Mouse (Mus musculus) layer of hippocampus, adult 8-10 months (tissue): ENCODE data around the gene Schip1. TPM values are rescaled to one million over a fixed set of nuclear protein-coding genes. Genes with fewer than 3 reads are reported as not detected.
A peak's percentile ranks its signal among the peaks of the same experiment; 100 is the strongest.

ENCODE experiments used
- DNase-seq, 2 experiments: peaks; one replicate each; pipeline ENCODE4 v3.0.0; 2022; ENCODE audit warnings: low spot score in 2 of 2
- total RNA-seq, 4 experiments: library from RNA; stranded (reverse); gene quantifications; 2 replicates each; pipeline ENCODE4 v1.2.4; 2022

Schip1 gene
- total RNA-seq, 4 experiments from 2014 or later, result 220 to 285 (median 244) TPM

- DNase-seq, result no peak
Observed at GRCm38 (mm10) chr3:68126284-68126856, 61.8 kb downstream of the Schip1 start.

DNA sequence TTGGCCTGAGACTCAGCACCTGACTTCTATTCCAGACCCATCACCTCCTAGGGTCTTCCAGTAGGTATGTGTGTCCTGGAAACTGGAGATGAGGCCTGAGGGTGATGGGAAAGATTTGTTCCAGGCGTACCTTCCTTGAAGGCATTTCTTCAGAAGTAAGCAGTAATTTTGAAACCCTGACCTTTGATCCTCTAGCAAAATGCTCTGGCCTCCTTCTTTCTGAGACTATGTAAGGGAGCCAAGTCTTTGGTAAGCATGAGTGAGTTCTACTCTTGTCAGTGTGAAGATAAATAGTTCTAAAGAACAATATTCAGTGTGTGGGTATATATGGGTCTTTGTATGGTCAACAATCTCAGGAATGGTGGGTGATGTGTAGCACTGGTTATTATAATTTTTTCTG is 65.8 kb downstream of the Schip1 start:
- no peak for DNase-seq

DNA sequence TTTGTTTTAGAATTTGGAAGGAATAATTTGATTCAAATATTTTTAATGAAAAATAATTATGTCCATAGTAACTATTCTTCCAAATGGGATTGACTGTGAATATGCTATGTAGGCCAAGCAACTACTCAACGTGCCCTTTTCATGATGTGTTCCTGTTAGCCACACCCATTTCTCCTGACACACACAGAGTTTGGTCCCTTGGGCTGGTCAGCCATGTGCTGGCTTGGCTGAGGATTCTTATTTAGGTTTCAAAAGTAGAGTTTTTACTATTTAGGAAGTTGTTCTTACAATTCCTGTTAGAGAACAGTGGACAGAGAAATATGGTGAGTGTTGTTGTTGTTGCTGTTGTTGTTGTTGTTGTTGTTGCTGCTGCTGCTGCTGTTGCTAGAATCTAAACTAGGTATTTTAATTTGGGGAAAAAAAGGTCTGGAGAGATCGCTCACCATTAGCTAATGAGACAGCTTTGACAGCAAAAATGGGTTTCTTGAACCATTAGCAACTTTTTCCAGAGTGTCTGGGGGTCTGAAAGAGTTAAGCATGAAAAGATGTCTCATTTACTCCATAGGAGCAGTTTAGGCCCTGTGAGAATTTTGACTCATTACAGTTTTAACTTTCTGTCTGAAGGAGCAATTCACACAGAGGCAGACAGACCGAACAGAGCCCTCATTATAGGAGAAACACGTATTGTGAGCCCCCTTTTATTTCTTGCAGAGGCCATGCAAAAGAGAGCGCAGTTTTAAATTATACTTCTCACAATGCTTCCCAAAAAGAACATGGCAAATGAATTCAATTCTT is 74.4 kb downstream of the Schip1 start:
- no peak for DNase-seq

- DNase-seq, result no peak
Observed at GRCm38 (mm10) chr3:68150688-68151087, 86.1 kb downstream of the Schip1 start.

DNA sequence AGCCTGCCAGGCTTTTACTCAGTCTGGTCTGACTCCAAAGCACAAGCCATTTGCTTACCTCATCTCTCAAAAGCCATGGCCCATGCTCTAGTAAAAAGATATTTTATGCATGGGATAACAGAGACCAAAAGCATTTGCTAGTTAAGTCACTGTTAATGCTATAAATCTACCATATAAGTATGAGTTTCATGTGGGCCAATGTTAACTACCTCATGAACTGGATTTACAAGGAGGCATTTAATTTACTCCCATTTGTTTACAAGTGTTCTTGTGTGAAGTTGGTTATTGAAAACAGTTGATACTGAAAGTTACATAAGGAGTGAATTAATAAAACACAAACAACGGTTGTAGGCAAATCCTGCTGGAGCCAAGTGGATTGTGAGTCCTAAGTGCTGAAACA is 95.6 kb downstream of the Schip1 start:
- no peak for DNase-seq

DNA sequence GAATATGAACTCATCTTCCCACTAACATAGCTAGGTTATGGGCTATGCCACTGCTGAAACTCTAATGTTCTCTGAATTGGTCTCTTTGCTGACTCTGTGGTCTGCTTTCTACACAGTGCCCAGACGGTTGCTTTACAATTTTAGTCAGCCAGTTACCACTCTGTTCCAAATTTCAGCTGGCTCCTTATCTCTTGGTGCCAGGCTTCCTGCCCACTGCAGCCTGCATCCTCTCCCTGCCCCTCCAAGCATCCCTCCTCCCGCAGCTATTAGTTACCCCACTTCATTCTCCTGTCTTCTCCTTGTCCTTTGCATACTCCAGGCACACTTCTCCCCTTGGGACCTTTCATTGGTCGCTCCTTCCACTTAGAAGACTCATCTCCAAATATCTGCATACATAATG is 96.2 kb downstream of the Schip1 start:
- DNase-seq, result no peak

DNA sequence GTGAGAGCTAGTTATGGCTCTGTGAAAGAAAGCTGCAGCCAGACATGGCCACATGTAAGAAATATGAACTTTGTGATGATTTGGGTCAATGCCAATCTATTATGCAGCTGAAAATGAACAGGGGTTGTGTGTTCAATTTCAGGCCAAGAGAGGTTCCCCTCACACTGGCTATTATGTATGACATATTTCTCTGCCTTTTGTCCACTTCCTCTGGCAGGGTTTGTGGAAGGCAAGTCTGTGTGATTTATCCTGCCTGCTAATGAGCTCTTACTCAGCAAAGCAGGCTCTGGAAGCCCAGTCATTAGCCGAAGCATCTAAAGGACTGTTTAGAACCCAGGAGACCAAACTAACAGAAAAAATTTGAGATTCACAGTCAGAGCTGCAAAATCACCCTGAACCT is 113.6 kb downstream of the Schip1 start:
- DNase-seq, result no peak

DNA sequence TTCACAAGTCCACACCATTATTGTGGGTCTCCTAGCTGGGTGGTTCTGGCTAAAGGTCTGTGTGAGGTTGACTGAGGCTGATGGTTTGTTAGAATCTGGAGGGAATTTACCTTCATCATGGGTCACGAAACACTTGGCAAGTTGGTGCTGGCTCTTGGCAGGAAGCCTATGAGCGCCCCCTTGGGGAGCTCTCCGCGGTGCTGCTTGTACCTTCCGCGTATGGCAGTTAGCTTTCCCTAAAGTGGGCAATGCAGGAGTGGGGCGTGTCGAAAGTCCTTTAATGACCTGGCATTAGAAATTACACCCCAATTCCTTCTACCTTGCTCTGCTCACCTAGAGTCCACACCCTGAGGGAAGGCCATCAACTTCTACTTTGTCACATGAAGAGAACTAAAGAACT is 122.9 kb downstream of the Schip1 start:
- DNase-seq, result no peak

GRCm38 (mm10) chr3:68189100-68189499 is 124.5 kb downstream of the Schip1 start:
- no peak for DNase-seq

GRCm38 (mm10) chr3:68196933-68197332 is 132.3 kb downstream of the Schip1 start:
- DNase-seq, result no peak

- peak; percentile 30 to 56 for DNase-seq
Observed at GRCm38 (mm10) chr3:68201214-68201613, 136.6 kb downstream of the Schip1 start.

DNA sequence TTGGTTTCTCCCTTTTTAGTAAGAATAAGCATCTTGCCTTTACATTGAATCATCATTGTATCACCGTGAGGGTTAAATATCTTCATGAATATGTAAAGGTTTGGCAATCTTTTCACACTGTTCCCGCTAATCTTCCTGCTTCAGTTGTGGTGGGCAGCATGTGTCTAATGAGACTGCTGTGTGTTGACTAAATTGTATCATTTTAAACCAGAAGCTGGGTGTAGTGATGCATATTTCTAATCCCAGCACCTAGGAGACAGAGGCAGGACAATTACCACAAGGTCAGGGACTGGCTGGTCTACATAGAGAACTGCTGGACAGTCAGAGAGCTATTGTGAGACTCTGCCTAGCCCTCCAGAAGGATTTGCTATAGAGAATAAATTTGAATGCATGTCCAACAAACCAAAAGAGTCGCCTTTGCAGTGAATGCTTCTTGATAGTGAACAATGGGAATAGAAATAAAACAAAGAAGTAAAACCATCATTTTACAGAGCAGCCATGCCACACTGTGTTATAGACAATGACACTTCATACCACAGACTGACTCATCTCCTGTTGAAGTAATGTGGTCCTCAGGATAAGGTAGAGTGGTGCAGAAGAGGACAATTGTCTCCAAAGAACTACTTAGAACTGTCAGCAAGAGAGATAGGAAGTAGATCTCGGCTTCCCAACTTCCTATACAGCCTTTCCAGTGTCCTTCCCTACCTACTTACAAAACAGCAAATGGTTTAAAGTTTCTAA is 137.7 kb downstream of the Schip1 start:
- DNase-seq, result no peak

DNA sequence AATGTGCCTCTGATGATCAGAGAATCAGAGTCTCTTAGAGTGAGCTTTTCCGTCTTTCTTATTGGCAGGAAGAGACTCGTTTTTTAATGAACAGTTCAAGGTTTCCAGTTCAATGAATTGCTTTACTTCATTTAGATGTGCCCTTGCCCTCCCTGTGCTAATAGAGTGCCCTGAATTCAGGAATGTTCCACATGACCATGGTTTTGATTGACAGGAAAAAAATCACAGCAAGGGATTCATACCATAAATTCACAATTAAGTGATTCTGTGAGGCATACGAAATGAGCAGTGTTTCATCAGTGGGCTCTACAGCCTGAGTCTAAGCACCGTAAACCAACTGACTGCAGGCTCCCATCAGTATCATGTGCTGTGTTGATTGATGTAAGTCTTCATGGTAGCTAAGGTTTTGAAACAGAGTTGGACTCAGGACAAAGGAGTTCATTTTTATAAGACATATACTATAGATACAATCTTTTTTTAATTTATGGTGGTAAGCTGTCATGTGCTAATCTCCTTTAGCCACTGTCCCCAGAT is 139.4 kb downstream of the Schip1 start:
- no peak for DNase-seq

DNA sequence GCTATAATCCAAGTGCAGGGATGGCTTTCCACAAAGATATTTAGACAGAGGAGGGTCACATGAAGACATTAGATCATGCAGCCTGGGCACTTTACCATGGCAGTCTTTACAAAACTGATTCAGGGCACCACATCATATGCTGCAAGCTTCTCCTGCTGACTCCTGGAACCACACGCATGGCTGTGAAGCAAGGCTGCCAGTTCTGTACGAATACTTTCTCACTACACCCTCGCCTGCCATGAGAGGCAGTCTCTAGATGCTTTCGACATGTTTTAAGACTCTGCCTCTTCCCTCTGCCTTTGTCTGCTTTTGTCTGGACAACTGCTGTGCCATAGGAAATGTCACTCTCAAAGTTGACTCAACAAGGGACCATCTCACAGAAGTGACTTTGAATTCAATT is 145.8 kb downstream of the Schip1 start:
- DNase-seq, result no peak

DNA sequence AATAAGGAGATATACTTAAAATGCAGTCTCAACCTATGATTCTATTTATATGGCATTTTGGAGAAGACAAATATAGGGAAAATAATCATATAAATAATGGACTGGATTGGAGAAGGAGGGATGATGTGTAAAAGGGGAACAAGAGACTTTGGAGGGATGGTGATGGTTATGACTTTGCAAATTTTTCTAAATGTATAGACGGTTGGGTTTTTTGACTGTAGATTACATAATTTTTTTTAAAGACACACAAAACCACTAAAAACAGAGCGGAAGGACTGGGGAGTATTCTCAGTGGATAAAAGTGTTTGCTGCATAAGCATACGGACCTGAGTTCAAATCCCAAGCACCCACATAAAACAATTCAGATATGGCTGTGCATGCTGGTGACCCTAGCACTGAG is 156.8 kb downstream of the Schip1 start:
- no peak for DNase-seq

DNA sequence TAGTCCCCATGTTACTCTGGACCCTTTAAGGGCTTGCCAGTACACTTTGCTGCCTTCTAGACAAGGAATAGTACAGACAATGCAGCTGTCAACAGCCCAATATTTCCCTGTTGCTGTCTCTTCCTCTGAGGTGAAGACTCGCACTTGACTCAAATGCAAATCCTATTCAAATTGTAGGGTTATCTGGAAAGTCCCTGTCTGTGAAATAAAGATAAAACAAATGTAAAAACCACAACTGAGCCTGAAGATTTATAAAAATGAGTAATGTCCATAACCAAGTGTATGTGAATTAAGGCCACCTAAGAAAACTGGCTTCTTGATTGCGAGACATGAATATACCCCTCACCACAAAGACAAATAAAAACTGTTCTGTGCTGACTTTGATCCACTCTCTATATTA is 175.3 kb downstream of the Schip1 start:
- DNase-seq, result no peak

DNA sequence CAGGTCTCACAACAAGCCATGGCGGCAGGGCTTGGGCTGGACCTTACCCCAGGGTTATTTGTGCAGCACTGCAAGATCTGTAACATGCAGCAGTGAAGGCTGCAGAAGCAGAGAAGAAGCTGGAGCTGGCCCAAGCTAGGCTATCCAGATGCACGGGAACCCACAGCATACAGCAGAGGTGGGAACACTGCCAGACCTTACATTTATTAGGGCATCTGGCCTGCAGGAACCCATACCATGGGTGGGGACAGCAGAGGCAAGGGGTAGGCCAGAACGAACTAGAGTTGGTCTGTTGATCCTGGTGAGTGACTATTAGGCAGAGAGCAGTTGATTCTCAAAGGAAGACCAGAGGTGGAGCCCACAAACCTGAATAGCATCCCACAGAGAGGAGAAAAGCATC is 178.6 kb downstream of the Schip1 start:
- no peak for DNase-seq

DNA sequence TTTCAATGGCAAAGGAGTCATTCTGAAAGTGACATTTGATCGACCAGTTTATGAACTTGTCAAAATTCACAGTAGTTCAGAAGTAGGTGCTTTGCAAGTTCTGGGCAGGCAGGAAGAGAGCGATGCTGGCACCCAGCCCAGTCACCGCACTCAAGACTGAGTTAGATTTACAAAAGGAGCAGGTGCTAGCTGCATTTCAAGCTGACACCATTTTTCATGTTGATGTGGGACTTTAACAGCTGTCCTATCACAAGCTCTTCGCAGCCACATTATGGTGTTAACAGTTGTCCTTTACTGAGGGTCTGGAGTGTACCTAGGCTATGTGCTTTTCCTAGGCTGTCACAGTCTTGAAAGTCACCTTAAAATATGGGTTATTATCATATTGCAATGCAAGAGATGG is 181.6 kb downstream of the Schip1 start:
- DNase-seq, result no peak

GRCm38 (mm10) chr3:68250589-68250988 is 186.0 kb downstream of the Schip1 start:
- DNase-seq, result peak; percentile 44 to 45

GRCm38 (mm10) chr3:68252335-68252734 is 187.7 kb downstream of the Schip1 start:
- DNase-seq, result no peak

DNA sequence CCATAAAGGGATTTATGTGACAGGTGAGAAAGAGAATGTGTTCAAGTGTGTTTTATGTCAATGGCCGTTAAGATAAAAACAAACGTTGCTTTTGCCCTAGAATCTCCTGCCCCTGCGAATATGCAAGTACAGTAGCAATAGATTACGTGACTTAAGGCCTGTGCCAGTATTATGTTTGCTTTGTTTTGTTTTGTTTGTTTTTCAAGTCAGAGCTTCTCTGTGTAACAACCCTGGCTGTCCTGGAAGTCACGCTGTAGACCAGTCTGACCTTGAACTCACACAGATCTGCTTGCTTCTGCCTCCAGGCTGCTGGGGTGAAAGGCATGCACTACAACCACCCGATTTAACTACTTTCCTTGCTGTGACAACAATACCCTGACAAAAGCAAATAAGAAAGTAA is 197.7 kb downstream of the Schip1 start:
- no peak for DNase-seq

DNA sequence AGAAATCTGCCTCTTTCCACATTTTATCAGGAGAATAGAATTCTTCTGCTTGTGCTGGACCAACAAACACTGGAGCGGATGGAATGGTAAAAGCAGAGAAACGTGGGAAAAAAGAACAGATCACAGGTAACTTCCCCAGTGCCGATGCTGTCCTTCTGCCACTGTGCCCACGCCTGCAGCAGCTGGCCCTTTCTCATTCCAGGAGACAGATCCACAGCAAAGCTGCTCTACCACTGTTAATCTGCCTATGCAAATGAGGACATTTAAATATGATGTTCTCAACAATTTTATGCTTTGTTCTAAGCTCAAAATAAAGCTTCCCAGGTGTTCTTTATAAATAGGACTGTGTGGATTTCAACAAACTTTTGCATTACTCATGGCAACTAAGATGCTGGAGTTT is 203.3 kb downstream of the Schip1 start:
- DNase-seq, result peak in 1 of 2 experiments; percentile 23
